Mouse (Mus musculus): Measurements from ENCODE around the gene Lmod3. TPM values are rescaled to one million over a fixed set of nuclear protein-coding genes. Genes with fewer than 3 reads are reported as not detected.

Gene Lmod3
- polyA plus RNA-seq, 1 experiment from 2014 or later: 0.69 TPM

Other genes with a start within 250 kb of the Lmod3 start
- gene Fam19a4, start 192.3 kb downstream of the Lmod3 start, polyA plus RNA-seq (2015; fragmentation: Nextera tagmentation; extraction: Ambion mirVana): 0.59 and 0.64 TPM in 2 replicates
- gene Eogt, start 103.6 kb downstream of the Lmod3 start, polyA plus RNA-seq (2015; fragmentation: Nextera tagmentation; extraction: Ambion mirVana): 25.8 and 27.8 TPM in 2 replicates
- gene Tmf1, start 73.6 kb downstream of the Lmod3 start, polyA plus RNA-seq (2015; fragmentation: Nextera tagmentation; extraction: Ambion mirVana): 30.8 and 36.9 TPM in 2 replicates
- 70.9 and 76.0 TPM in 2 replicates for gene Uba3, start 47.1 kb downstream of the Lmod3 start, polyA plus RNA-seq (2015; fragmentation: Nextera tagmentation; extraction: Ambion mirVana)
- 68.2 and 72.8 TPM in 2 replicates for gene Arl6ip5, start 42.1 kb downstream of the Lmod3 start, polyA plus RNA-seq (2015; fragmentation: Nextera tagmentation; extraction: Ambion mirVana)

Measured in lung, embryonic 16.5 days (tissue).